Mouse (Mus musculus): Measurements from ENCODE around the gene Psmg4. TPM values are rescaled to one million over a fixed set of nuclear protein-coding genes. Genes with fewer than 3 reads are reported as not detected.

Gene Psmg4
- polyA plus RNA-seq, 1 experiment from 2014 or later = 67.2 TPM

- no peaks in the 10 kb centered on the region for H3K9me3 ChIP-seq (ENCODE audit: control insufficient read depth, low read length)
- H3K36me3 ChIP-seq (ENCODE audit: control insufficient read depth, insufficient read depth, low read length) = no peaks in the 10 kb centered on the region
- peak overlapping the region; percentile 96 for H3K4me2 ChIP-seq (ENCODE audit: low read depth, low read length)
- peaks cover 21% of the 10 kb centered on the region for H3K4me1 ChIP-seq (ENCODE audit: control insufficient read depth, insufficient read depth, low read length)
- peak overlapping the region; percentile 71 for H3K9ac ChIP-seq (ENCODE audit: low read depth, low read length)
- under 1% methylated on average over 31 of the region's 31 CpGs for WGBS
- H3K4me3 ChIP-seq (ENCODE audit: low read length) = peak overlapping the region; percentile 75
- peak overlapping the region; percentile 51; the same call in 1 of the 2 replicates for H3K27ac ChIP-seq (ENCODE audit: low read length)
- peaks cover 3% of the 10 kb centered on the region; the same call in 1 of the 2 replicates for H3K27me3 ChIP-seq (replicated peaks; ENCODE audit: control insufficient read depth, insufficient read depth, low read length)
- peak; percentile 27 for ATAC-seq
Measured at GRCm38 (mm10) chr13:34129485-34130225, 33.1 kb upstream of the Psmg4 start.

DNA sequence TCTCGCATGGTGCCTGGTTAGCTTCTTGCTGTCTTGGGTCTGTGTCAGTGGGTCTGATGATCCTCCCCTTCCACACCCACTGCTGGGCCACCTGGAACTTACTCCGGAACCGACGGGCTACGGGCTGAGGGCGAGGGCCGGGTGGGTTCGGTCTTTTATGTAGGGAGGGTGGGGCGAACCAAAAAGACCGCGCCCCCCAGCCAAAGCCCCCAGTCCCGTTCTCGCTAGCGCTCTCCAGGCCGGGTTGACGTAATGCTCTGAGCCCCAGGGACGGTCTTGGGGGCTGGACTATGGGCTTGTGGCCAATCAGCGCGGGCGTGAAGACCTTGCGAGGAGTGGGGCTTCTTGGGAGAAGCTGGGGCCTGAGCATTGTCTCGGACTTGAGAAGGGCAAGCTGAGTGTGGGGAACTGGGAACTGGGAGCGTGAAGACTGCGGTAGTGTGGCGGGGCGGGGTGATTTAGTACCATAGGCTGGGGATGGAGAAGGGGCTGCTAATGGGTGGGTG, 32.5 kb upstream of the Psmg4 start, which contains the start of gene Tubb2b:
Gene Tubb2b, minus strand, starts transcription at position 241 of the 506 bp plus-strand sequence.
- Histone ChIP-seq H3K27ac (ENCODE audit: low read length) (peak within 1 kb of the TSS; percentile 61), H3K27me3 (replicated peaks; ENCODE audit: control insufficient read depth, insufficient read depth, low read length) (peaks cover 3% of the 10 kb centered on the region; the same call in 1 of the 2 replicates), H3K4me2 (ENCODE audit: low read depth, low read length) (peak within 1 kb of the TSS; percentile 96), H3K4me1 (ENCODE audit: control insufficient read depth, insufficient read depth, low read length) (peaks cover 21% of the 10 kb centered on the region), H3K36me3 (ENCODE audit: control insufficient read depth, insufficient read depth, low read length) (no peaks in the 10 kb centered on the region), H3K4me3 (ENCODE audit: low read length) (peak within 1 kb of the TSS; percentile 75), H3K9ac (ENCODE audit: low read depth, low read length) (peak within 1 kb of the TSS; percentile 71), H3K9me3 (ENCODE audit: control insufficient read depth, low read length) (no peaks in the 10 kb centered on the region)
- under 1% methylated on average over 26 of the region's 26 CpGs for WGBS
- ATAC-seq = peak; percentile 89

- Histone ChIP-seq H3K36me3 (ENCODE audit: control insufficient read depth, insufficient read depth, low read length) (no peaks in the 10 kb centered on the region), H3K4me3 (ENCODE audit: low read length) (peak overlapping the region; percentile 75), H3K27me3 (replicated peaks; ENCODE audit: control insufficient read depth, insufficient read depth, low read length) (peaks cover 3% of the 10 kb centered on the region; the same call in 1 of the 2 replicates), H3K27ac (ENCODE audit: low read length) (peak overlapping the region; percentile 61), H3K4me1 (ENCODE audit: control insufficient read depth, insufficient read depth, low read length) (peaks cover 21% of the 10 kb centered on the region), H3K9me3 (ENCODE audit: control insufficient read depth, low read length) (no peaks in the 10 kb centered on the region), H3K9ac (ENCODE audit: low read depth, low read length) (peak overlapping the region; percentile 71), H3K4me2 (ENCODE audit: low read depth, low read length) (peak overlapping the region; percentile 96)
- peak; percentile 48 for ATAC-seq
- under 1% methylated on average over 24 of the region's 24 CpGs for WGBS
Measured at GRCm38 (mm10) chr13:34131011-34131707, 31.6 kb upstream of the Psmg4 start.

- H3K4me1 ChIP-seq (ENCODE audit: control insufficient read depth, insufficient read depth, low read length) = peaks cover 21% of the 10 kb centered on the region
- peak overlapping the region; percentile 75 for H3K4me3 ChIP-seq (ENCODE audit: low read length)
- peak overlapping the region; percentile 71 for H3K9ac ChIP-seq (ENCODE audit: low read depth, low read length)
- peak; percentile 21 for ATAC-seq
- WGBS = 6% methylated on average over 10 of the region's 10 CpGs
- no peaks in the 10 kb centered on the region for H3K36me3 ChIP-seq (ENCODE audit: control insufficient read depth, insufficient read depth, low read length)
- H3K4me2 ChIP-seq (ENCODE audit: low read depth, low read length) = peak overlapping the region; percentile 96
- H3K9me3 ChIP-seq (ENCODE audit: control insufficient read depth, low read length) = no peaks in the 10 kb centered on the region
- peak overlapping the region; percentile 61 for H3K27ac ChIP-seq (ENCODE audit: low read length)
- peaks cover 3% of the 10 kb centered on the region; the same call in 1 of the 2 replicates for H3K27me3 ChIP-seq (replicated peaks; ENCODE audit: control insufficient read depth, insufficient read depth, low read length)
Measured at GRCm38 (mm10) chr13:34131708-34132060, 31.1 kb upstream of the Psmg4 start.

- no peaks in the 10 kb centered on the region for H3K36me3 ChIP-seq (ENCODE audit: control insufficient read depth, insufficient read depth, low read length)
- H3K4me1 ChIP-seq (ENCODE audit: control insufficient read depth, insufficient read depth, low read length) = peaks cover 21% of the 10 kb centered on the region
- no peak overlapping the region for H3K27ac ChIP-seq (ENCODE audit: low read length)
- H3K27me3 ChIP-seq (replicated peaks; ENCODE audit: control insufficient read depth, insufficient read depth, low read length) = peaks cover 3% of the 10 kb centered on the region; the same call in 1 of the 2 replicates
- no peak overlapping the region; the same call in 1 of the 2 replicates for H3K4me3 ChIP-seq (ENCODE audit: low read length)
- no peak overlapping the region for H3K9ac ChIP-seq (ENCODE audit: low read depth, low read length)
- peak overlapping the region; percentile 96 for H3K4me2 ChIP-seq (ENCODE audit: low read depth, low read length)
- 20% methylated on average over 15 of the region's 15 CpGs for WGBS
- no peaks in the 10 kb centered on the region for H3K9me3 ChIP-seq (ENCODE audit: control insufficient read depth, low read length)
- no peak for ATAC-seq
Measured at GRCm38 (mm10) chr13:34132299-34132698, 30.5 kb upstream of the Psmg4 start.

GRCm38 (mm10) chr13:34132875-34133274, 29.9 kb upstream of the Psmg4 start:
- no peak overlapping the region for H3K4me2 ChIP-seq (ENCODE audit: low read depth, low read length)
- no peaks in the 10 kb centered on the region for H3K36me3 ChIP-seq (ENCODE audit: control insufficient read depth, insufficient read depth, low read length)
- H3K9ac ChIP-seq (ENCODE audit: low read depth, low read length) = no peak overlapping the region
- peaks cover 21% of the 10 kb centered on the region for H3K4me1 ChIP-seq (ENCODE audit: control insufficient read depth, insufficient read depth, low read length)
- no peak overlapping the region for H3K4me3 ChIP-seq (ENCODE audit: low read length)
- peaks cover 3% of the 10 kb centered on the region; the same call in 1 of the 2 replicates for H3K27me3 ChIP-seq (replicated peaks; ENCODE audit: control insufficient read depth, insufficient read depth, low read length)
- H3K27ac ChIP-seq (ENCODE audit: low read length) = no peak overlapping the region
- no peaks in the 10 kb centered on the region for H3K9me3 ChIP-seq (ENCODE audit: control insufficient read depth, low read length)
- no peak for ATAC-seq
- WGBS = 35% methylated on average over 6 of the region's 6 CpGs

DNA sequence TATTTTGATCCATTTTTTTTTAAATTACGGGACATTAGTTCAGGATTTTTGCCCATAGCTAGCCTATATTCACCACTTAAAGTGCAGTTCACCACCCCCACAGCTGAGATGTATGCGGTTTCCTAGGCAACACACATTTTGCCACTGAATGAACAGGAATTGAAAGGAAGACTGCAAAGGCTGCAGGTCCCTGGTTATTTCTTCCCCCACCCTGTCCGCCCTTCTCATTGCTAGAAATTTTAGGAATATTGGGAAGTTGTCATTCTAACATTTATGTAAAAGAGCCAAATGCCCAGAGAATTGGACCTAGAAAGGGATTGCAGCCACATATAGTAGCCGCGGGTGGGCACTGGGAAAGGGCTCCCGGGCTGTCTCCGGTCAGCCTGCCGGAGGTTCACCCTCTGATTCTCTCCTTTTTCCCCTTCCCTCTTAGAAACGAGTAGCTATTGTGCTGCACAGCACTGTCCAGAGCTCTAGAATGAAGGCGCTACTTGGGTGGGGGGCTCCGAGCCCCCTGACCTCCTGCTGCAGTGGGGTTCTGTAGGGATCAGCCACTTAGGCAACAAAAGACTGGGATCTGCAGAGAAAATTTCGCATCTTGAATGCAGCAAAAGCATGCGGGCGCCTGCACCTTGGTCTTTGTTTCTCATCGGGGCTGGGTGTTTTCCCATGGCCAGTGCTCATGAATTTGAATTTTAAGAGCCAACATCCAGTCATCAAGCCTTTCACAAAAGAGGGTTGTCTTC, 29.3 kb upstream of the Psmg4 start:
- Histone ChIP-seq H3K27me3 (replicated peaks; ENCODE audit: control insufficient read depth, insufficient read depth, low read length) (peaks cover 3% of the 10 kb centered on the region; the same call in 1 of the 2 replicates), H3K4me2 (ENCODE audit: low read depth, low read length) (no peak overlapping the region), H3K4me3 (ENCODE audit: low read length) (no peak overlapping the region), H3K9me3 (ENCODE audit: control insufficient read depth, low read length) (no peaks in the 10 kb centered on the region), H3K4me1 (ENCODE audit: control insufficient read depth, insufficient read depth, low read length) (peaks cover 21% of the 10 kb centered on the region), H3K27ac (ENCODE audit: low read length) (no peak overlapping the region), H3K9ac (ENCODE audit: low read depth, low read length) (0 out of 2 replicates have a peak overlapping the region, but pooled peaks have one; percentile 35), H3K36me3 (ENCODE audit: control insufficient read depth, insufficient read depth, low read length) (no peaks in the 10 kb centered on the region)
- WGBS = 24% methylated on average over 15 of the region's 15 CpGs
- ATAC-seq = no peak

GRCm38 (mm10) chr13:34134276-34134675, 28.5 kb upstream of the Psmg4 start:
- no peak for ATAC-seq
- H3K27ac ChIP-seq (ENCODE audit: low read length) = no peak overlapping the region
- H3K9ac ChIP-seq (ENCODE audit: low read depth, low read length) = no peak overlapping the region
- H3K9me3 ChIP-seq (ENCODE audit: control insufficient read depth, low read length) = no peaks in the 10 kb centered on the region
- H3K4me2 ChIP-seq (ENCODE audit: low read depth, low read length) = no peak overlapping the region
- peaks cover 3% of the 10 kb centered on the region; the same call in 1 of the 2 replicates for H3K27me3 ChIP-seq (replicated peaks; ENCODE audit: control insufficient read depth, insufficient read depth, low read length)
- H3K4me1 ChIP-seq (ENCODE audit: control insufficient read depth, insufficient read depth, low read length) = peaks cover 19% of the 10 kb centered on the region
- 76% methylated on average over 7 of the region's 7 CpGs for WGBS
- H3K36me3 ChIP-seq (ENCODE audit: control insufficient read depth, insufficient read depth, low read length) = no peaks in the 10 kb centered on the region
- H3K4me3 ChIP-seq (ENCODE audit: low read length) = no peak overlapping the region

Data from intestine, embryonic 16.5 days (tissue).